Mouse (Mus musculus) intestine, embryonic 16.5 days (tissue): ENCODE measurements around the gene Plxna4. TPM values are rescaled to one million over a fixed set of nuclear protein-coding genes. Genes with fewer than 3 reads are reported as not detected.

Source experiments
- ATAC-seq: fragments of 200-750 bp; cut with Nextera tagmentation; 2 replicates; pipeline ENCODE4 v1.8.0; 2017; ENCODE audit warnings: moderate TSS enrichment, moderate library complexity
- H3K27ac ChIP-seq: fragments of 300-500 bp; sonication (generic); 2 replicates; pipeline ENCODE4 v1.5.1; 2014; ENCODE audit warnings: mild to moderate bottlenecking, low read length
- H3K27me3 ChIP-seq: fragments of 300-500 bp; sonication (generic); replicated peaks from 2 replicates; pipeline ENCODE4 v1.6.1; 2014; ENCODE audit warnings: low read length, control low read depth, mixed read lengths; ENCODE audit not compliant: control insufficient read depth, insufficient read depth
- H3K36me3 ChIP-seq: fragments of 300-500 bp; sonication (generic); 2 replicates; pipeline ENCODE4 v1.6.1; 2014; ENCODE audit warnings: low read length, control low read depth; ENCODE audit not compliant: control insufficient read depth, insufficient read depth
- H3K4me1 ChIP-seq: fragments of 300-500 bp; sonication (generic); 2 replicates; pipeline ENCODE4 v1.6.1; 2014; ENCODE audit warnings: low read length, control low read depth, mixed read lengths; ENCODE audit not compliant: control insufficient read depth, insufficient read depth
- H3K4me2 ChIP-seq: fragments of 300-500 bp; sonication (generic); 2 replicates; pipeline ENCODE4 v1.6.1; 2014; ENCODE audit warnings: low read depth, low read length, control low read depth
- H3K4me3 ChIP-seq: fragments of 300-500 bp; sonication (generic); 2 replicates; pipeline ENCODE4 v1.5.1; 2014; ENCODE audit warnings: mild to moderate bottlenecking, low read length
- H3K9ac ChIP-seq: fragments of 300-500 bp; sonication (generic); 2 replicates; pipeline ENCODE4 v1.6.1; 2014; ENCODE audit warnings: low read depth, low read length
- H3K9me3 ChIP-seq: fragments of 300-500 bp; sonication (generic); 2 replicates; pipeline ENCODE4 v1.6.1; 2016; ENCODE audit warnings: low read length, control low read depth; ENCODE audit not compliant: control insufficient read depth
- WGBS: fragments of 180-500 bp; shearing (Covaris S2); extraction: QIAGEN DNeasy Blood & Tissue Kit; methylation state at CpG from one replicate; pipeline ENCODE4 v1.1.7; 2014; 5-methylcytosine and 5-hydroxymethylcytosine counted together
- polyA plus RNA-seq: library from polyadenylated mRNA; unstranded; fragments of >200 nt; fragmentation: Nextera tagmentation; extraction: Ambion mirVana; gene quantifications from 2 replicates; pipeline ENCODE4 v1.2.1, GENCODE M21; 2015

Plxna4 gene
- polyA plus RNA-seq, 1 experiment from 2014 or later = 1.3 TPM

DNA sequence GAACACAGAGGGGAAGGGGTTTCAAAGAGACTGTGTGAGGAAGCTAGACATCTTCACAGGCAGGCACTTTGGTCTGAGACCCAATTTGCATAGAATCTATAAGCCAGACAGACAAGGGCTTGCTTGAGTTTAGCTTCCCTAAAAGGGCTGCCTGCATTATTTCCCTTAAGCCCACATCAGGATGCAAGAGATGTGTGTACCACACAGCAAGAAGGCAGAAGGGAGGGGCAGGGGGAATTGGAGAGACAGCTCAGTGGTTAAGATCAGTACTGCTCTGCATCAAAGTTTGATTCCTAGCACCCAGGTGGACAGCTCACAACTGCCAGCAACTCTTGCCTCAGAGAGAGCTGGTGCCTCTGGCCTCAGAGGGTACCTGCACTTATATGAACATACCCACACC, 256.7 kb downstream of the Plxna4 start:
- Histone ChIP-seq H3K36me3 (no peaks in the 10 kb centered on the region), H3K4me3 (no peak overlapping the region), H3K9me3 (no peaks in the 10 kb centered on the region), H3K4me2 (no peak overlapping the region), H3K27me3 (no peaks in the 10 kb centered on the region; the same call in 1 of the 2 replicates), H3K27ac (no peak overlapping the region), H3K4me1 (no peaks in the 10 kb centered on the region), H3K9ac (no peak overlapping the region)
- no peak for ATAC-seq

DNA sequence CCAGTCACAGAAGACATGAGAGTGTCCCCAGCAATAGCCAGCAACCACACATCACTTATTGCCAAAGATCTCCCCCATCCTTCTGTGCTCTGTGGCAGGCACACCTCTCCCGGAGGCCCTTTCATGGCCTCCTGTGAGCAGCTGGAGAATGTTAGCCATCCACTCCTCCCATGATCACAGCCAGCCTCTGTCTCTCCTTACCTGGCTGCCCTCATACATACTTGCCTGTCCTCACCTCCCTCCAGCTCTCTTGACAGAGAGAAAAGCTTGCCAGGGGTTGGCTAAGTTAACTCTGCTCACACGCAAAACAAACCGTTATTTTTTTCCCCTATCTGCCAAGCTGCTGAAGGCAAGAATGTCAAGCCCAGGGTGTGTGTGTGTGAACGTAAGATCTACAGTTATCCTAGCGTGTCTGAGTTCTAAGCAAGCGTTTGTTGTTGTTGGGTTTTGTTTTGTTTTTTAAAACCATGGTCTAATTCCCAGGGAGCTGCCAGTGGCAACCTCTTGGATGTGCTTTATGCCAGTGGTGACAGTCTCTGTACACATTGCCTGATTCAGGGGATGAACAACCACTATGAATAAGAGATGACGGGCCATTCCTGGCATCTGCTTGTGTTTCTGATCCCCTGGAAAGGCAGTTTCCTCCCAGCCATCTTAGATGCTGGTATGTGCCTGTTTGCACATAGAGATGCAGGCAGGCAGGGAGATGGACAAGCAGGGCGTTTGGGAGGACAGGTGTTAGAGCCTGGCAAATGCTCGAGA, 257.8 kb downstream of the Plxna4 start:
- Histone ChIP-seq H3K4me2 (no peak overlapping the region), H3K27me3 (no peaks in the 10 kb centered on the region; the same call in 1 of the 2 replicates), H3K4me1 (no peaks in the 10 kb centered on the region), H3K9ac (no peak overlapping the region), H3K27ac (no peak overlapping the region), H3K4me3 (no peak overlapping the region), H3K36me3 (no peaks in the 10 kb centered on the region), H3K9me3 (no peaks in the 10 kb centered on the region)
- ATAC-seq = no peak
- 68% methylated on average over 9 of the region's 9 CpGs for WGBS

DNA sequence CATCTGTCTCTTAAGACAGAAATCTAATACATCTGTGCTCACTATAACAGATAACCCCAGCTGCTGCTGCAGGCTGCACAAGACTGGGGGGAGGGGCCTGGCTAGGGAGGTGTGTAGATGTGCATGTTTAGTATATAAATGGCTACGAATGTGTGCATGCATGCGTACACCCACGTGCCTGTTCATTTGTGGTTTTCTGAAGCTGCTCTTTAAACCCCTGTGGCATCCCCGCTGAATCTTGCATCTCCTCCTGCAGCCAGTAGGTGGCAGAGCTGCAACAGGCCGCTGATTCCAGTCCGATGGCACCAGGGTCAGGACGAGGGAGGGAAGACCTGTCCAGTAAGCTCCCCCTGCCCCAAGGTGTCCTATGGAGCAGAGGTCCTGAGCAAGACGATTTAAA, 260.0 kb downstream of the Plxna4 start:
- ATAC-seq = peak; percentile 55
- H3K4me2 ChIP-seq = no peak overlapping the region
- H3K9ac ChIP-seq = no peak overlapping the region
- no peaks in the 10 kb centered on the region; the same call in 1 of the 2 replicates for H3K27me3 ChIP-seq
- no peak overlapping the region for H3K27ac ChIP-seq
- no peaks in the 10 kb centered on the region for H3K36me3 ChIP-seq
- H3K9me3 ChIP-seq = no peaks in the 10 kb centered on the region
- no peak overlapping the region for H3K4me3 ChIP-seq
- no peaks in the 10 kb centered on the region for H3K4me1 ChIP-seq
- WGBS = 3% methylated on average over 8 of the region's 8 CpGs

DNA sequence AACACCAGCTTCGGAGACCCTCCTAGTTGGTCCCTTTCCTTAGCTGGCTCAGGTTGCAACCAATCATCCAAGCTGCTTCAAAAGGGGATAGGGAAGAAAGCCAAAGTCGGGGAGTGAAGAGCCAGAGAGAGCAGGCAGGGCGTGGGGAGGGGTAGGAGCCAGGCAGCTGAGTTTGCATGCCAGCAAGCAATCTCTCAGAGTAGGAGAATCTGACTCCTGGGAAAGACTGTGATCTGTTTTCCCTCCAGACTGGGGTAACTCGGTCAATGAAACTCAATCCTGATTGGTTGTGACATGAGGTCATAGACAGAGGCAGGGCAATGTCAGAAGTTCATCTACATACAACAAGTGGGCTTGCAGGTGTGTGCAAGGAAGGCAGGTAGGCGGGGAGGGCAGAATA, 260.8 kb downstream of the Plxna4 start:
- ATAC-seq = no peak
- no peak overlapping the region for H3K4me3 ChIP-seq
- 28% methylated on average over 5 of the region's 5 CpGs for WGBS
- H3K9me3 ChIP-seq = no peaks in the 10 kb centered on the region
- no peaks in the 10 kb centered on the region for H3K36me3 ChIP-seq
- H3K4me1 ChIP-seq = no peaks in the 10 kb centered on the region
- H3K9ac ChIP-seq = no peak overlapping the region
- H3K4me2 ChIP-seq = no peak overlapping the region
- H3K27me3 ChIP-seq = no peaks in the 10 kb centered on the region; the same call in 1 of the 2 replicates
- no peak overlapping the region for H3K27ac ChIP-seq

DNA sequence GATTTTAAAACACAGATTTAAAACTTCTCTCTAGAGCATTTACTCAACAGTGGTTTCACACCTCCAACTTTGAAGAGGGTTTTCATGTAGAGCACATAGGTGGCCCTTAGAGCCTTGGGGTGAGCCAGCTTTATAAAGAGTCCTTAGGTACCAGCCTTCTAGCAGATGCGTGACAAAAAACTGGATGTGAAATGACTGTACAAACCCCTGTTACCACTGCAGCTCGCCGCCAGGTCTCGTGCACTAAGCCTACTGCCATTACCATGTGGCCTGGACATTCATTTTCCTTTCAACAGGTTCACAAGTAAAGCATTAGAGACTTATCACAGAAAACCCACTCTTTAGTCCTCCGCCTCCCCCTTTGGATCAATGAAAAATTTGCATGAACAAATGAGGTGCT, 261.6 kb downstream of the Plxna4 start:
- no peak for ATAC-seq
- Histone ChIP-seq H3K36me3 (no peaks in the 10 kb centered on the region), H3K27ac (no peak overlapping the region), H3K9me3 (no peaks in the 10 kb centered on the region), H3K4me1 (no peaks in the 10 kb centered on the region), H3K9ac (no peak overlapping the region), H3K27me3 (no peaks in the 10 kb centered on the region; the same call in 1 of the 2 replicates), H3K4me2 (no peak overlapping the region), H3K4me3 (no peak overlapping the region)
- WGBS = 87% methylated on average over 5 of the region's 5 CpGs

- Histone ChIP-seq H3K4me2 (no peak overlapping the region), H3K36me3 (no peaks in the 10 kb centered on the region), H3K9me3 (no peaks in the 10 kb centered on the region), H3K9ac (no peak overlapping the region), H3K4me1 (no peaks in the 10 kb centered on the region), H3K27me3 (no peaks in the 10 kb centered on the region; the same call in 1 of the 2 replicates), H3K27ac (no peak overlapping the region), H3K4me3 (no peak overlapping the region)
- no peak for ATAC-seq
- 65% methylated on average over 7 of the region's 7 CpGs for WGBS
These were observed 262.1 kb downstream of the Plxna4 start for GRCm38 (mm10) chr6:32325851-32326250.

GRCm38 (mm10) chr6:32321187-32321586, 266.8 kb downstream of the Plxna4 start:
- 62% methylated on average over 3 of the region's 3 CpGs for WGBS
- Histone ChIP-seq H3K4me3 (no peak overlapping the region), H3K36me3 (no peaks in the 10 kb centered on the region), H3K27ac (no peak overlapping the region), H3K27me3 (no peaks in the 10 kb centered on the region), H3K9me3 (no peaks in the 10 kb centered on the region), H3K4me2 (no peak overlapping the region), H3K9ac (no peak overlapping the region), H3K4me1 (no peaks in the 10 kb centered on the region)
- ATAC-seq = no peak

DNA sequence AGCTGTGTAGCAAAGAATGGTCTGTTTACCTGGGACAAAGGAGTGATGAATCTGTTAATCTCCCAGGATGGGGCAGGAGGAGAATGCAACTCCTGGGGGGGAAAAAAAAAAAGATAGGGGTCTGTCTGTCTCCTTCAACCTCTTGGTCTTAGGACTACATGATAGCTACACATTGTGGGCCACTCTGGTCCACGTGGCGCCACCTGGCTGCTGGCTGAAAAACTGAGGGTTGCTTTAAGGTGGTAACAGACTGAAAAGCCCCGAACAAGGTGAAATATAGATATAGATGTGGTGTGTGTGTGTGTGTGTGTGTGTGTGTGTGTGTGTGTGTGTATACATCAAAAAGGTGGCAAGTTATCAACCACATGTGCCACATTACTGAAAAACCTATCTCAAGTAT, 267.7 kb downstream of the Plxna4 start:
- no peak overlapping the region for H3K9ac ChIP-seq

DNA sequence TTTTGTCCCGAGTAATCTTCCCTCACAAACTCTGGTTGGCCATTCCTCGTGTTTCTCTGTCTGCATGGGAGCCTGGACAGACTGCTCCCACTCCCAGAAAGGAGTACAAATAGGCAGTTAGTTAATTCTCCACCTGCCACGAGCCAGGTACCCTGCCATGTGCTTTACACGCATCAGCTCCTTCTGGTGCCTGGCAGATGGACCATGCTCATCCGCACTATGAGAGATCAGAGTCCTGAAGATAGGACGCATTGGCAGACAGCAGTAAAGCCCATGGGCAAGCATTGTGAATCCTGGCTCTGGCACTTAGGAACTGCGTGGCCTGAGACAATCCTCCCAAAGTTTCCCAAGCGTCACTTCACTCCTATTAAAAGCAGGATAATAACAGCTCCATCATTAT, 270.5 kb downstream of the Plxna4 start:
- 76% methylated on average over 8 of the region's 8 CpGs for WGBS
- no peaks in the 10 kb centered on the region for H3K27me3 ChIP-seq
- H3K27ac ChIP-seq = no peak overlapping the region
- ATAC-seq = no peak
- no peaks in the 10 kb centered on the region for H3K4me1 ChIP-seq
- H3K4me2 ChIP-seq = no peak overlapping the region
- no peaks in the 10 kb centered on the region for H3K9me3 ChIP-seq
- no peaks in the 10 kb centered on the region for H3K36me3 ChIP-seq
- H3K4me3 ChIP-seq = no peak overlapping the region
- H3K9ac ChIP-seq = no peak overlapping the region

More for the DNA sequence above, 267.7 kb downstream of the Plxna4 start:
- H3K36me3 ChIP-seq = no peaks in the 10 kb centered on the region
- WGBS = 36% methylated on average over 3 of the region's 3 CpGs
- no peaks in the 10 kb centered on the region for H3K4me1 ChIP-seq
- no peak overlapping the region for H3K4me2 ChIP-seq
- no peak overlapping the region for H3K4me3 ChIP-seq
- no peak overlapping the region for H3K27ac ChIP-seq
- H3K27me3 ChIP-seq = no peaks in the 10 kb centered on the region
- H3K9me3 ChIP-seq = no peaks in the 10 kb centered on the region
- ATAC-seq = no peak

DNA sequence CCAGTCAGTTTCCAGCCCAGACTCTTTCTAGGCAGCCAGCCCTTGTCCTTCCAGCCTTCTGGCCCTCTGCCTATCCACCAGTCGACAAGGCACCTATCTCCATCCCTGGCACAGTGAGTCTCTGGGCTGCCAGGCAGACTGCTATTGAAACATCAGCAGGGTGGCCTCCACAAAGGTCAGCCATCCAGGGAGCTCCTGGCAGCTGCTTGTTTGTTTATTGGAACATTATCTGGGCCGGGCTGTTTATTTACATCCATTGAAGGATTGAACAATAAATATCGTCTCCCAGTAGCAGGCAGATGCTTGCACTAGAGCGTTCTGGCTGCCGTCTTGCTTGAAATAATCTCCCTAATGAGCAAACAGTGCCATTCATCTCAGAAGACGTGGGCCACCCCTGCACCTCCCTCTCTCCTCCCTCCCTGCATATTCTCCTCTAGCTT, 273.0 kb downstream of the Plxna4 start:
- no peak for ATAC-seq
- H3K9me3 ChIP-seq = no peaks in the 10 kb centered on the region
- 11% methylated on average over 6 of the region's 6 CpGs for WGBS

More for the DNA sequence above, 273.0 kb downstream of the Plxna4 start:
- Histone ChIP-seq H3K36me3 (no peaks in the 10 kb centered on the region), H3K27me3 (no peaks in the 10 kb centered on the region), H3K27ac (no peak overlapping the region), H3K4me3 (no peak overlapping the region), H3K9ac (no peak overlapping the region), H3K4me1 (no peaks in the 10 kb centered on the region), H3K4me2 (no peak overlapping the region)
